Mouse (Mus musculus) cortical plate, adult 2 months (tissue): ENCODE data around the gene Gp1bb. TPM values are rescaled to one million over a fixed set of nuclear protein-coding genes. Genes with fewer than 3 reads are reported as not detected.

Experiments used
- H3K27ac ChIP-seq: fragments of 200-500 bp; 2 replicates; pipeline ENCODE4 v1.5.1; 2012; ENCODE audit warnings: low read length, control low read depth, inconsistent platforms; ENCODE audit not compliant: insufficient read depth
- H3K4me1 ChIP-seq: fragments of 200-500 bp; 2 replicates; pipeline ENCODE4 v1.6.1; 2011; ENCODE audit warnings: low read length; ENCODE audit not compliant: control insufficient read depth, insufficient read depth
- H3K4me3 ChIP-seq: fragments of 200-500 bp; 2 replicates; pipeline ENCODE4 v1.5.1; 2011; ENCODE audit warnings: mild to moderate bottlenecking, low read length, control low read depth; ENCODE audit not compliant: insufficient read depth
- CTCF ChIP-seq: fragments of 200-500 bp; IDR thresholded peaks from 2 replicates; pipeline ENCODE4 v1.5.1; 2011; ENCODE audit warnings: mild to moderate bottlenecking, control low read depth, low read length; ENCODE audit not compliant: insufficient read depth; ENCODE audit errors: extremely low read depth
- POLR2A ChIP-seq: fragments of 200-500 bp; IDR thresholded peaks from 2 replicates; pipeline ENCODE4 v1.6.1; 2011; ENCODE audit warnings: mild to moderate bottlenecking, low read length, control low read depth; ENCODE audit not compliant: insufficient read depth; ENCODE audit errors: extremely low read depth
- polyA plus RNA-seq: library from polyadenylated mRNA; depleted of rRNA; stranded (reverse); fragments of >200 nt; gene quantifications from 2 replicates; pipeline ENCODE4 v1.2.3, GENCODE M21; 2012

Gene Gp1bb
- polyA plus RNA-seq, 1 experiment, result 4.6 TPM

DNA sequence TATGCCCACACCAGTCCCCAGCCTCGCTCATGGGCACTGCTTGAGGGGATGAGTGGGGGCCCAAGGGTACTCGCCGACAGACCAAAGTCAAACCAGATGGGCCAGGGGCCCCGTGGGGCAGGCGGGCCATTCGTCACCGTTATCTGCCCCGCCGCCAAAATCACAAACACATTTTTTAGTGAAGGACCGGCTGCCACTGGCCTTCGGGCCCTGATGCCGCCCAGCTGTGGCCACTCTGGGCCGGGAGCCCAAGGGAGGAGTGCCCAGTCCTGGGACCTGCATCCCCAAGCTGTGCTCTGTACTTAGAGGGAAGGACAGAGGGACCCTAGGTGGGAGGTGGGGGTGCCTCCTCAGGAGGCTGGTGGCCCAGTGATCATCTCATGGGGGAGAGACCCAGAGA lies 10.5 kb downstream of the Gp1bb start:
- no peak overlapping the region for H3K4me3 ChIP-seq
- H3K4me1 ChIP-seq, result no peaks in the 10 kb centered on the region
- no peak overlapping the region for H3K27ac ChIP-seq
- no peak for TF ChIP-seq POLR2A
- TF ChIP-seq CTCF, result no peak

GRCm38 (mm10) chr16:18609099-18609498 lies 13.1 kb downstream of the Gp1bb start:
- no peak overlapping the region for H3K4me3 ChIP-seq
- H3K27ac ChIP-seq, result no peak overlapping the region
- TF ChIP-seq CTCF, result no peak
- no peaks in the 10 kb centered on the region for H3K4me1 ChIP-seq

DNA sequence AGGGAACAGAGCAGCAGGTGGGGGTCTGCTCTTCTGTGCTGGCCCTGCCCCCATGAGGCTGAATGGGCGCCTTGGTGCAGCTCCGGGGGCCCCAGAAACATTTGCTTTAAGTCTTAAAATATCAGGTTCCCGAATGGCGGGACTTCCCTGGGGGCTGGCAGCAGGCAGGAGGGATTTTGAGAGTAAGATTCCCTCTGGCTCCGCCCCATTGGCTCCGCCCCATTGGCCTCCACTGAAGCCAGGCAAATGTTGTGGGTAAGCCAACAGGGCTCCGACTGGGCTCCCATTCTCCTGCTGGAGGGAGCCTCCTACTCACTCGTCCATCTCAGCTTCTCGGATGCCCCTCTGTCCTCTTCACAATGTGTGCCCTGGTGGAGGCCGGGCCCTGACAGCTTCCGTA lies 14.0 kb downstream of the Gp1bb start:
- TF ChIP-seq POLR2A (no peak), CTCF (no peak)
- Histone ChIP-seq H3K4me3 (no peak overlapping the region), H3K27ac (no peak overlapping the region), H3K4me1 (no peaks in the 10 kb centered on the region)

- H3K27ac ChIP-seq, result no peak overlapping the region
- no peak for TF ChIP-seq POLR2A
- TF ChIP-seq CTCF, result no peak
- H3K4me1 ChIP-seq, result no peaks in the 10 kb centered on the region
- no peak overlapping the region for H3K4me3 ChIP-seq
Observed at GRCm38 (mm10) chr16:18605705-18606104, 16.5 kb downstream of the Gp1bb start.

DNA sequence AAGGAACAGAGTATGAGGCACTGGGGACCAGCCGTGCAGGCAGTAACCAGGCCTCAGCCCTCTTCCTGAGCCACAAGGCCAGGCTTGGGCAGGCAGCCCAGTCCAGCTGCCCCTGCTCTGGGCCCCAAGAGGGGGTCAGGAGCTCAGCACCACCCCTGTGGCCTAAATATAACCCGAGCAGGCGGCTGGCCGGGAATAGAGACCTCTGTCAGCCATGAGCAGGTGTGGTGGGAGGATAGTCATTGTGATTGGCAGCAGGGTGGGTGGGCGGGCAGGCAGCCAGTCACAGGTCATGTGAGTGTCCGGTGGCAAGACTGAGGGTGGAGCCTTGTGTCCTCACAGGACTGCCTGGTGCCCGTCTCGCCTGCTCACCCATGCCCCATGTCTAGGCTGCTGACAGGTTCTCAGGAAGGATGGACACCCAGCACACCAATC lies 17.9 kb downstream of the Gp1bb start:
- no peaks in the 10 kb centered on the region for H3K4me1 ChIP-seq
- TF ChIP-seq POLR2A (no peak), CTCF (no peak)
- no peak overlapping the region for H3K27ac ChIP-seq
- H3K4me3 ChIP-seq, result no peak overlapping the region

- Histone ChIP-seq H3K27ac (no peak overlapping the region), H3K4me3 (no peak overlapping the region), H3K4me1 (no peaks in the 10 kb centered on the region)
- no peak for TF ChIP-seq POLR2A
- no peak for TF ChIP-seq CTCF
Observed at GRCm38 (mm10) chr16:18601447-18601846, 20.8 kb downstream of the Gp1bb start.

DNA sequence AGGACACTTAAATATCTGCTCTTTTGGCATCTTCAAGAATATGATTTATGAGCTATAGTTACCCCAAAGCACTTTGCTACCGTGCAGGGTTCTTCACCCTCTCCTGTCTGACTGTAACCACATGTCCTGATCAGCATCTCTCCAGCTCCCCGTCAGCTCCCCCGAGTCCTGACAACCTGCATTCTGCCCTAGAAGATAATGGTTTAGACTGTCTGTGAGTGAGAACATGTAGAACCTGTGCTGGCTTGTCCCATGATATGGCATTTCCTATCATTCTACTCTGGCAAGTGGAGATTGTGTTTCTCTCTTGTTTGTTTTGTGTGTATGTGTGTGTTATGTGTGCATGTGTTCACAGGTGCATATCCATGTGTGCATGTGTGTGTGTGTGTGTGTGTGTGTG lies 24.2 kb downstream of the Gp1bb start:
- Histone ChIP-seq H3K27ac (no peak overlapping the region), H3K4me1 (no peaks in the 10 kb centered on the region), H3K4me3 (no peak overlapping the region)
- TF ChIP-seq POLR2A (no peak), CTCF (no peak)

DNA sequence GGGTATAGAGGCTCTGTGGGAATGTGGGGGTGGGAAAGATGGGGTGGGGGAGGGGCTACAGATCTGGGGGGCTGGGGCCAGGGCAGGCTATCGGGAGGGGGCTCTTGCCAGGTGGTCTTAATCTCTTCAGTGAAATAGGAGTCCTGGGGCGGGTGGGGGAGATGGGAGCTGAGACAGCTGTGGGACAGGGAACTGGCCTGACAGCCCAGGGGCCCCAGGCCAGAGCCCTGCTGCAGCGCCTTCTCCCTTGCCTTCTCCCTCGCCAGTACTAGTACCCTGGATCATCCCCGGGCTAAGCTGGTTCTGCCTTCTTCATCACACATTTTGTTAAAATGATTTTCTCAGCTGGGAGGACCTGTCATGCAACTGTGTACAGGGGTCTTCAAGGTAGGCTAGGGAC lies 25.9 kb downstream of the Gp1bb start:
- H3K4me1 ChIP-seq, result no peaks in the 10 kb centered on the region
- H3K4me3 ChIP-seq, result no peak overlapping the region
- no peak overlapping the region for H3K27ac ChIP-seq
- TF ChIP-seq CTCF (no peak), POLR2A (no peak)

DNA sequence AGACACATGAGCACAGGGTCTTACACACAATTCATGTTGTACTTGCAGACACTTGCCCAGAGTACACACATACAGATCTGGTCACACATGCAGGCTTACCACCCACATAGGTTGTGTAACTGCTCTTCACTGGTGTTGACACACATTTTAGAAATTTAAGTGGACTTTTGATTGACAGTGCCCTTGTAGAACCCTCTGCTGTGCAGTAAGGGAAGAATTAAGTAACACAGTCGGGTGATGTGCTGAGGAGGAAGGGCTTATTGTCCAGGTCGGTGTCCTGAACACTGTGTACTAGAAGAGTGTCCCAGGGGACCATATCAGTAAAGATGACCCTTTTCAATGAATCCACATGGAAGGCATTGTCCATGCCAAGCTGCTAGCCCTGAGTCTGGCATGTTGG lies 28.3 kb downstream of the Gp1bb start:
- Histone ChIP-seq H3K4me3 (no peak overlapping the region), H3K27ac (no peak overlapping the region), H3K4me1 (no peaks in the 10 kb centered on the region; the same call in 1 of the 2 replicates)
- no peak for TF ChIP-seq CTCF
- TF ChIP-seq POLR2A, result no peak

DNA sequence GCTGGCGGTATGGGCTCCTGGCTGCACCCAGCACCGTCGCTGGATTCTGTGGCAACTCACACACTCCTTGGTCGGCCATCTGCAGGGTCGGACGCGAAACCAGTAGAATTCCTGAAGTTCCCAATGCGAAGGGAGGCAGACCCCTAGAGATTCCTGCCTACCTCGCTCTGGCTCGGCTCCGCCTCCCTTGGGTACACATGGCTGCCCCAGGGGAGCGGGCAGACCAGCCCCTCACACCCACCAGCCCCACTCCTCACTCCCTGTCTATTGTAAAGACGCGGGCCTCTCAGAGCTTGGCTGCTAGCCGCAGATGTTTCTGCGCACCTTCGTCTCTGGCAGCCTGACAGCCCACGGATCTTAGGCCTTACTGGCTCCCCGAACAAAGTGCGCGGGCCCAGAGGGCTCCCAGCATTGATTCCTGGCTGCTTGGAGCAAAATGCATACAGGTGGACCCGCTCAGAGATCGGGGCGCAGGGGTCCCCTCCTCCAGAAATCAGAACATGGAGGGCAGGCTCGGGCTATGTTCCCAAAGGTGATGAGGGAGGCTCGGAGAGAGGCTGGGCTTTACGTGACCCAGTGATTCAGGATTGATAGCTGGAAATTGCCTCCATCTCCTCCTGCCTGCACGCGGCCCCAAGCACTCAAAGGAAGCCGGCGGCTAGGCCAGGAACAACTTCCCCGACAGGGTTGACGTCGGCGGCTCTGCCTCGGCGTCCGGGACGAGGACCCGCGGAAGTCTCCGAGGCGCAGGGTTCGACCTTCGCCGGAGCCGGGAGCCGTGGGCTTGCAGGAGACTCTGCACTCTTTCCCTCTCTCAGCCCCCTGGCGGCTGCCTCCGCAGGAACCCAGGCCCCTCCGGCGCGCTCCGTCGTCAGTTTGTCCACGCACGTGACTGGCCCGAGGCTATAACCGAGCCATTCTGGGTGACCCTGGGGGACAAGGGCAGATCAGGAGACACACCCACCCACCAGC lies 30.9 kb downstream of the Gp1bb start:
- no peaks in the 10 kb centered on the region; the same call in 1 of the 2 replicates for H3K4me1 ChIP-seq
- H3K4me3 ChIP-seq, result no peak overlapping the region
- H3K27ac ChIP-seq, result no peak overlapping the region
- TF ChIP-seq CTCF (no peak), POLR2A (no peak)
